Mouse (Mus musculus): ENCODE results near the gene Nup93.

GRCm38 (mm10) chr8:94343290-94343689 lies 128.9 kb downstream of the Nup93 start:
- peak; percentile 65; the same call in 1 of the 2 replicates for TF ChIP-seq CTCF (IDR thresholded peaks at IDR 0.05; ENCODE audit: borderline replicate concordance, insufficient read depth, low read depth, low read length)
- no peak for TF ChIP-seq POLR2A (IDR thresholded peaks at IDR 0.05; ENCODE audit: borderline replicate concordance, insufficient read depth, low read length)

Data from cerebellum, adult 2 months (tissue).